Mouse (Mus musculus) megakaryocyte, embryonic 14.5 days (primary cell): Measurements from ENCODE around the gene Rtn4r. TPM values are rescaled to one million over a fixed set of nuclear protein-coding genes. Genes with fewer than 3 reads are reported as not detected.
A peak's percentile ranks its signal among the peaks of the same experiment; 100 is the strongest.

Experiments used
- H3K27me3 ChIP-seq: replicated peaks from 2 replicates; pipeline ENCODE3; 2012; ENCODE audit warnings: inconsistent platforms
- H3K36me3 ChIP-seq: replicated peaks from 2 replicates; pipeline ENCODE3; 2012; ENCODE audit warnings: low read length, inconsistent platforms, mixed read lengths
- H3K4me1 ChIP-seq: 2 replicates; pipeline ENCODE4 v1.6.1; 2012; ENCODE audit warnings: inconsistent platforms
- H3K4me3 ChIP-seq: replicated peaks from 2 replicates; pipeline ENCODE3; 2012; ENCODE audit warnings: moderate library complexity, mild to moderate bottlenecking, inconsistent platforms
- H3K9me3 ChIP-seq: 2 replicates; pipeline ENCODE4 v1.6.1; 2012; ENCODE audit warnings: inconsistent platforms
- FLI1 ChIP-seq: IDR thresholded peaks from 2 replicates; pipeline ENCODE4 v1.6.1; 2012; ENCODE audit warnings: low read length, inconsistent platforms, mixed read lengths
- GATA1 ChIP-seq: IDR thresholded peaks from 3 replicates; pipeline ENCODE4 v1.6.1; 2012; ENCODE audit warnings: mixed read lengths, low read length, inconsistent platforms, borderline replicate concordance
- polyA plus RNA-seq: library from polyadenylated mRNA; stranded (reverse); fragments of >175 nt; gene quantifications from 2 replicates; pipeline ENCODE4 v1.2.3, GENCODE M21; 2012; ENCODE audit warnings: low replicate concordance; ENCODE audit not compliant: insufficient read depth

The Rtn4r gene
- polyA plus RNA-seq, 1 experiment, result 56.5 TPM

DNA sequence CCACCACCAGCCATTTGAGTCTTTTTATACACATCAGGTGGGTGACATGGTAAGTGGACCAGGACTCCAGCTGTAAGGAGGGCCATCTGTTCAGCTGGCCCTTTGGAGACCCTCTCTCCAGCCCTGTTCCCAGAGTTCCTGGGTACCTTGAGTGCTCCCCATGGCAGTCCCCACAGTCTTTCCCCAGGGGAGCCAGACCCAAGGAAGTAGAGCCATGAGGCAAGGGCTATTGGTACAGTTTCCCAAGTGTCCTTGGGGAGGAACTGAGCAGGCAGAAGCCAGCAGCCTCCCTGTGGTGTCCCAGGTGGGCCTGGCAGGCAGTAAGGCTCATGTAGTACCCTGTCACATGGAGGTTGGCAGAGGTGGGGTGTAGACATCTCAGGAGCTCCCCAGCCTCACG is 4.6 kb downstream of the Rtn4r start:
- peaks cover 29% of the 10 kb centered on the region for H3K27me3 ChIP-seq
- H3K4me3 ChIP-seq, result no peak overlapping the region
- H3K9me3 ChIP-seq, result no peaks in the 10 kb centered on the region
- peaks cover 94% of the 10 kb centered on the region for H3K4me1 ChIP-seq
- TF ChIP-seq GATA1 (no peak), FLI1 (no peak)
- H3K36me3 ChIP-seq, result peaks cover 81% of the 10 kb centered on the region

GRCm38 (mm10) chr16:18132575-18132974 is 5.1 kb downstream of the Rtn4r start:
- Histone ChIP-seq H3K27me3 (peaks cover 29% of the 10 kb centered on the region), H3K36me3 (peaks cover 86% of the 10 kb centered on the region), H3K9me3 (no peaks in the 10 kb centered on the region), H3K4me3 (no peak overlapping the region), H3K4me1 (peaks cover 98% of the 10 kb centered on the region)
- TF ChIP-seq GATA1 (no peak), FLI1 (no peak)

- TF ChIP-seq GATA1, result no peak
- TF ChIP-seq FLI1, result no peak
- Histone ChIP-seq H3K27me3 (peaks cover 23% of the 10 kb centered on the region), H3K4me3 (no peak overlapping the region), H3K4me1 (peaks cover 100% of the 10 kb centered on the region), H3K36me3 (peaks cover 94% of the 10 kb centered on the region), H3K9me3 (no peaks in the 10 kb centered on the region)
Measured at GRCm38 (mm10) chr16:18133133-18133920, 5.9 kb downstream of the Rtn4r start.

GRCm38 (mm10) chr16:18135196-18135595 is 7.8 kb downstream of the Rtn4r start:
- H3K4me1 ChIP-seq, result peaks cover 100% of the 10 kb centered on the region
- peaks cover 18% of the 10 kb centered on the region for H3K27me3 ChIP-seq
- TF ChIP-seq GATA1, result no peak
- TF ChIP-seq FLI1, result no peak
- peaks cover 100% of the 10 kb centered on the region for H3K36me3 ChIP-seq
- H3K9me3 ChIP-seq, result no peaks in the 10 kb centered on the region
- H3K4me3 ChIP-seq, result peak overlapping the region; percentile 47

- Histone ChIP-seq H3K36me3 (peaks cover 99% of the 10 kb centered on the region), H3K9me3 (no peaks in the 10 kb centered on the region), H3K27me3 (peaks cover 19% of the 10 kb centered on the region), H3K4me3 (peak overlapping the region; percentile 71), H3K4me1 (peaks cover 98% of the 10 kb centered on the region)
- TF ChIP-seq GATA1 (no peak), FLI1 (no peak)
Measured at GRCm38 (mm10) chr16:18136015-18136414, 8.6 kb downstream of the Rtn4r start.

DNA sequence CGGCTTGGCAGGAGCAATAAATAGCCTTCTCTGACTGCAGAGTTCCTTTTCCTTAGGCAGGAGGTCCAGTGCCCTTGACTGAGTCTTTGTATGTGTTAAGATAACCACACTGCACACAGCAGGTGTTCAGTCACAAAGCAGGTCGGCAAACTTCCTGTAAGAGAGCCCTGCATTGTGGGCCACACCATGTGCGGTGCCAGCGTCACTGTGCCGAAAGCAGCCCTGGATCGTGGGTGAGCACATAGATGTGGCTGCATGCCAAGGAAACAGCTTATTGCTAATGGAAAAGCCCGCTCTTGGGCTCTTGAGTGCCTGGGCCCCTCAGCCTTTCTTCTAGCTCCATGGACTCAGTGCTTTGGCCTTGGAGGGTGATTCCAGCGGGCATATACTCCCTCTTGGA is 16.8 kb downstream of the Rtn4r start:
- Histone ChIP-seq H3K9me3 (no peaks in the 10 kb centered on the region), H3K4me1 (peaks cover 98% of the 10 kb centered on the region), H3K27me3 (peaks cover 2% of the 10 kb centered on the region), H3K4me3 (no peak overlapping the region), H3K36me3 (peaks cover 86% of the 10 kb centered on the region)
- TF ChIP-seq FLI1 (no peak), GATA1 (no peak)

DNA sequence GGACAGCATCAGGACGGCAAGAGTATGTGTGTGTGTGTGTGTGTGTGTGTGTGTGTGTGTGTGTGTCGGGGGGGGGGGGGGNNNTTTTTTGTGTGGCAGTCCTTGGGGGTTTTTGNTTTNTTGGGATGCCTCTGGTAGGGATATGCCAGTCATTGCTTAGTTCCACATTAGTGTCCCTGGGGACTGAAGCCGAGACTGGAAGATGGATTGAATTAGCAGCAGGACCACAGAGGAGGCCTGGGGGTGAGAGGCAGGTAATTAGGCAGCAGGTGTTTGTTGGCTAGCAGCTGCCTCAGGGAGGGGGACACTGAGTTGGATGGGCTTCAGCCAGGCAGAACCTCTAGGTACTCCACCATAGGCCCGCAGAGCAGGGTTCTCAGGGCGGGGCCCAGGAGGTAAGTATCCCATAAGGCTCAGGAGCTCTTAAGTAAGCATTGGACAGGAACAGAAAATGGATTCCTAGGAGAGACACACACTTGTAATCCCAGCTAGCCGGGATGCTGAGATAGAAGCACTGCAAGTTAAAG is 18.0 kb downstream of the Rtn4r start:
- Histone ChIP-seq H3K36me3 (peaks cover 86% of the 10 kb centered on the region), H3K9me3 (no peaks in the 10 kb centered on the region), H3K4me1 (peaks cover 98% of the 10 kb centered on the region), H3K27me3 (no peaks in the 10 kb centered on the region), H3K4me3 (no peak overlapping the region)
- TF ChIP-seq GATA1, result no peak
- TF ChIP-seq FLI1, result no peak

GRCm38 (mm10) chr16:18148208-18148876 is 20.9 kb downstream of the Rtn4r start:
- H3K27me3 ChIP-seq, result no peaks in the 10 kb centered on the region
- TF ChIP-seq FLI1 (no peak), GATA1 (no peak)

DNA sequence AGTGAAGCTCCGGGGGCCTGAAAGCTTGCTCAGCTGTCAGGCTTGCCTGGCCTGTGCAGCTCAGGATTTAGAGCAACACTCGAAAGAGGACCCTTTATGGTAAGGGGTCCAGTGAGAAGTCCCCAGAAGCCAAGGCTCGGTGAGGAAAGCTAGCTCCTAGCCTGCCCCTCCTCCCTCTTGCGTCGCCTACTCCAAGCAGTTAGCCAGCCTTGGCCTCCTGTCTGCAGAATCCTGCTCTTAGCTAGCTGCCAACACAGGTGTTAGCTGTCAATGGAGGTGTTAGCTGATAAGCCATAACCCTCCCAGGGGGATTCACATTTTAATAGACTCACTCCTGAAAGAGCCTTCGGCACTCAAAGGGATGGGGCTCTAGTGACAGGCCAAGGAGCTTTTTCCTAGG is 21.8 kb downstream of the Rtn4r start:
- Histone ChIP-seq H3K4me3 (peak overlapping the region; percentile 56), H3K9me3 (no peaks in the 10 kb centered on the region), H3K36me3 (peaks cover 90% of the 10 kb centered on the region), H3K27me3 (no peaks in the 10 kb centered on the region), H3K4me1 (peaks cover 100% of the 10 kb centered on the region)
- TF ChIP-seq GATA1 (no peak), FLI1 (no peak)

More at GRCm38 (mm10) chr16:18148208-18148876, 20.9 kb downstream of the Rtn4r start:
- Histone ChIP-seq H3K36me3 (peaks cover 88% of the 10 kb centered on the region), H3K4me3 (peak overlapping the region; percentile 68), H3K9me3 (no peaks in the 10 kb centered on the region), H3K4me1 (peaks cover 99% of the 10 kb centered on the region)

DNA sequence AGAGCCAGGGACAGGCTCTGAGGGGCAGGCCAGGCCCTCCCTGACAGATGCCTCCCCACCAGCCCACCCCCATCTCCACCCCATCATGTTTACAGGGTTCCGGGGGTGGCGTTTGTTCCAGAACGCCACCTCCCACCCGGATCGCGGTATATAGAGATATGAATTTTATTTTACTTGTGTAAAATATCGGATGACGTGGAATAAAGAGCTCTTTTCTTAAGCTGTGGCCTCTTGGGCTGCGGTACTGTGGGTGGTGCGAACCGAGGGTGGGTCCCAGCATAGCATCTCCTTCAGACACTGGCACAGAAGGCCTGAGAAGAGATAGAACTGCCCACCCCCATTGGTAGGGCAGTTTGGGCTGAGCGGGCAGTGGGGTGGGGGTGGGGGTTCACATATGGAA is 24.7 kb downstream of the Rtn4r start:
- Histone ChIP-seq H3K4me1 (peaks cover 100% of the 10 kb centered on the region), H3K36me3 (peaks cover 99% of the 10 kb centered on the region), H3K9me3 (no peaks in the 10 kb centered on the region), H3K4me3 (no peak overlapping the region), H3K27me3 (no peaks in the 10 kb centered on the region)
- no peak for TF ChIP-seq FLI1
- no peak for TF ChIP-seq GATA1
